Mouse (Mus musculus) stomach, adult 2 months (tissue): Measurements from ENCODE around the gene Tmem121b. TPM values are rescaled to one million over a fixed set of nuclear protein-coding genes. Genes with fewer than 3 reads are reported as not detected.

Experiments used
- polyA plus RNA-seq: library from polyadenylated mRNA; depleted of rRNA; stranded (reverse); fragments of >200 nt; gene quantifications from 2 replicates; pipeline ENCODE4 v1.2.3, GENCODE M21; 2012; rRNA removed

Tmem121b gene
- polyA plus RNA-seq, result 0.03 TPM in 1 of 2 replicates, not detected in the other

DNA sequence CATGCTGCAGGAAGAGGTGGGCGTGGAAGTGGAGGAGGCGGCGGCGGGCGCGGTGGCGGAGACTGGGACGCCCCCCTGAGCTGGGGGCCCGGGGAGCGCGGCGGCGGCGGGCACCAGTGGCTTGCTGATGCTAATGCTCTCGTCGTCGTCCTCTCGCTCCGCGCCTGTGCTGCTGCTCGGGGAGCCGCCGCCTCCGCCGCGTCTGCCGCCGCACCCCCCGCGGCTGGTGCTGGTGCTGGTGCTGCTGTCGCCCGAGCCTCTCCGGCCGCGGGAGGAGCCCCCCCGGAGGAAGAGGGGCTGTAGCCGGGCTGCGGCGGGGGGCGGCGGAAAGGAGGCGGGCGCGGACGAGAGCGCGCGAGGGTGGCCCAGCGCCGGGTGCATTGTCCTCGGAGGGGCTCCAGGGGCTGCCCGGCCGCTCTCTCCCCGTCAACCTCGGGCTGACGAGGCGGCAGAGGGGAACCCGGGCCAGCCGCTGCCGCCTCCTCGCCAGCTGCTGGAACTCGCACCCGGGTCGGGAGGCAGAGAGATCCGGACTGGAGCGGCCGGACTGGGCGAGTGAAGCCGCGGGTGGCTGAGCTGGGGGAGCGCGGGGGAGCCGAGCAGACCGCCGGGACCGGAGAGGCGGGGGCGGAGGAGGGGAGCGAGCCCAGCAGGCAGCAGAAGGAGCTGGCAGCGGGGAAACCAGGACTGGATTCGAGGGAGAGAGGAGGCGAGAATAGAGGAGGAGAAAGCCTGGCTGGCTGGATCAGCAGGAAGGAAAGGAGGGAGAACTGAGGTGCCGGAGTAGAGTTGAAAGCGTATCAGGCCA is at the start of gene Tmem121b:
Gene Tmem121b, minus strand, starts transcription at position 434 of the 808 bp plus-strand sequence.

DNA sequence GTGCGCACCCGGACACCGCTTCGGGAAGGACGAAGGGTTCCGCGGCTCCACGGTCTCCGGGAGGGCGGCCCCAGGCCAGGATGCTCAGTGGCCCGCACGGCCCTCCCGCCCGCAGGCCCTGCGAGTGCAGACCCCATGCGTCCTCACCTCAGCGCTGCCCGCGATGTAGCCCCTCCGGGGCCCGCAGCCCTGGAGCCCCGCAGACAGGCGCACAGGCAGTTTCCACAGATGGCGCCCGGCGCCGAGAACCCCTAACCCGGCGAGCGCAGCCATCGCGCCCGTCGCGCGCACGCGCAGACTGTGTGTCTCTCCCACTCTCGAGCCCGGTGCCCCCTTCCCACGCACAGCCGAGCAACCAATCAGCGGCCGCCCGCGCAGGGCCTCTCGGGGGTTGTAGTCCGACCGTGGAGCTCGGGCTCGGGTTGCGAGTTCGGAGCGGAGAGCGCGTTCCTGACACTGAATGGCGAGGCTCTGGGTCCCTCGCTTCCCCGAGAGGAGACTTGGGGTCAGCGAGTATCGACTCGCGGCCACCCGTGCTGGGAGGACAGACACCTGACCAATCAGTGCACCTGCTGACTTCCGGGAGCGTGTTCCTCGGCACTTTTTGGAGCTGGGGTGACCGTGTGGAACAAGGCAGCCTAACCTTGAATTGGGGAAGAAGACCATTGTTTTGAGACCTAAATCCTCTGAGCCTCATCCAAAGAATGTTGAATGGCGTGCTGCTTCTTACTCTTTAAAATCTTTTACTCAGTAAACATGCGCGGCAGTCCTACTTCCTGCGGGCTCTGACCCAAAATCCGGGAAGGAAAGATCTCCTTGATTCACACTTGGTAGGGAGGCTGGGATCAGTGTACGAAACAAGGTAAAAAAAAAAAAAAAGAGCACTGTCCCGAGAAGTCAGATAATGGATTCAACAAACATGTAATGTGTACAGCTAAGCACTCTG is 37.7 kb upstream of the Tmem121b start, which contains the start of gene Hdhd5:
Gene Hdhd5, minus strand, starts transcription at position 300 of the 946 bp plus-strand sequence.

DNA sequence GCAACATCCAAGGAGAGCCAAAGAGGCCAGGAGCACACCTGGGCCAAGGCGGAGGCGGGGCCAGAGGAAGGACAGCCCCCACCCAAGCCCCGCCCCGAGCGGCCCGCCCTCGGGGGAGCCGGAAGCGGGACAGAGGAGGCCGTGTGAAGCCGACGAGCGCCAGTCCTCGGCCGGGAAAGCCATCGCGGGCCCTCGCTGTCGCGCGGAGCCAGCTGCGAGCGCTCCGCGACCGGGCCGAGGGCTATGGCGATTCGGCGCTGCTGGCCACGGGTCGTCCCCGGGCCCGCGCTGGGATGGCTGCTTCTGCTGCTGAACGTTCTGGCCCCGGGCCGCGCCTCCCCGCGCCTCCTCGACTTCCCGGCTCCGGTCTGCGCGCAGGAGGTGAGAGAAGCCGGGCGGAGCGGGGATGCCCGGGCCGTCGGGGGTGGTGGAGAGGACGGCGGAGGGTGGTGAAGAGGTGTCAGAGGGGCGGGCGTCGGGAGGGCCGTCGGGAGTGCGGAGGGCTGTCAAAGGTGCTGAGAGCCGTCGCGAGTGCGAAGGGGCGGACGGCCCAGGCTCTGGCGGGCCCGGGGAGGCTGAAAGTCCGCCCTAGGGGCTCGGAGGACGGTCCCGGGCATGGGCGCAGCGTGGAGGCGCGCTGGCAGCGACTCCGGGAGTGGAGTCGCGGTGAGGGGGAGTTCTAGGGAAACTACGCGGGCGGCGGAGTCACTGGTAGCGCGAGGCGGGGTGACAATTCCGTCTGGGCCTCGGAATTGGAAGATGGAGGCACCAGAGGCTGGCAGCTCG is 30.3 kb downstream of the Tmem121b start, which contains the start of gene Il17ra:
Gene Il17ra, plus strand, starts transcription at position 162 of the 786 bp plus-strand sequence.

Other genes starting within 250 kb of the Tmem121b start
- gene D330020A13Rik, start 199.4 kb downstream of the Tmem121b start, polyA plus RNA-seq, result 0.21 and 0.39 TPM in 2 replicates
- gene B4galnt3, start 199.2 kb downstream of the Tmem121b start, polyA plus RNA-seq, result 16.6 and 18.5 TPM in 2 replicates
- 0.13 and 0.70 TPM in 2 replicates for gene Kdm5a, start 129.7 kb downstream of the Tmem121b start, polyA plus RNA-seq
- gene Ccdc77, start 129.4 kb downstream of the Tmem121b start, polyA plus RNA-seq, result 0.23 and 0.55 TPM in 2 replicates
- gene Il17ra, start 30.6 kb downstream of the Tmem121b start, polyA plus RNA-seq, result 4.0 and 5.5 TPM in 2 replicates
- gene Hdhd5, start 37.5 kb upstream of the Tmem121b start, polyA plus RNA-seq, result 8.1 and 10.0 TPM in 2 replicates
- 0.34 and 0.49 TPM in 2 replicates for gene Cecr2, start 172.6 kb upstream of the Tmem121b start, polyA plus RNA-seq